Mouse (Mus musculus) heart, postnatal 0 days (tissue): Measurements from ENCODE around the gene Cx3cl1. TPM values are rescaled to one million over a fixed set of nuclear protein-coding genes. Genes with fewer than 3 reads are reported as not detected.

Experiments used
- ATAC-seq: fragments of 200-750 bp; cut with Nextera tagmentation; 2 replicates; pipeline ENCODE4 v1.8.0; 2017; ENCODE audit warnings: low read depth, moderate number of reproducible peaks, moderate library complexity; ENCODE audit not compliant: insufficient read depth
- DNase-seq: peaks from one replicate; pipeline ENCODE4 v3.0.0-alpha.2; 2016; ENCODE audit warnings: low spot score
- H3K27ac ChIP-seq: fragments of 300-500 bp; sonication (generic); 2 replicates; pipeline ENCODE4 v1.5.1; 2014; ENCODE audit warnings: low read depth, mild to moderate bottlenecking
- H3K27me3 ChIP-seq: fragments of 300-500 bp; sonication (generic); 2 replicates; pipeline ENCODE4 v1.6.1; 2014; ENCODE audit warnings: low read length, mixed read lengths; ENCODE audit not compliant: control insufficient read depth, insufficient read depth
- H3K36me3 ChIP-seq: fragments of 300-500 bp; sonication (generic); replicated peaks from 2 replicates; pipeline ENCODE4 v1.6.1; 2014; ENCODE audit warnings: low read length, mixed read lengths; ENCODE audit not compliant: control insufficient read depth, insufficient read depth
- H3K4me1 ChIP-seq: fragments of 300-500 bp; sonication (generic); 2 replicates; pipeline ENCODE4 v1.6.1; 2014; ENCODE audit warnings: antibody characterized with exemption; ENCODE audit not compliant: control insufficient read depth, insufficient read depth
- H3K4me2 ChIP-seq: fragments of 300-500 bp; sonication (generic); 2 replicates; pipeline ENCODE4 v1.6.1; 2014; ENCODE audit warnings: low read depth, mild to moderate bottlenecking, low read length, moderate library complexity
- H3K4me3 ChIP-seq: fragments of 300-500 bp; sonication (generic); 2 replicates; pipeline ENCODE4 v1.5.1; 2014; ENCODE audit warnings: low read depth, low read length
- H3K9ac ChIP-seq: fragments of 300-500 bp; sonication (generic); replicated peaks from 2 replicates; pipeline ENCODE4 v1.6.1; 2014; ENCODE audit warnings: low read depth, low read length, mixed read lengths
- H3K9me3 ChIP-seq: fragments of 300-500 bp; sonication (generic); replicated peaks from 2 replicates; pipeline ENCODE4 v1.6.1; 2016; ENCODE audit warnings: low read length; ENCODE audit not compliant: control insufficient read depth
- CTCF ChIP-seq: IDR thresholded peaks from 2 replicates; pipeline ENCODE4 v1.5.1; 2016; ENCODE audit warnings: antibody characterized with exemption, control low read depth, low read depth
- EP300 ChIP-seq: IDR thresholded peaks from 2 replicates; pipeline ENCODE4 v1.6.1; 2016; ENCODE audit warnings: antibody characterized with exemption, low read depth
- WGBS: fragments of 180-500 bp; shearing (Covaris S2); extraction: QIAGEN DNeasy Blood & Tissue Kit; methylation state at CpG from one replicate; pipeline ENCODE4 v1.1.7; 2014; 5-methylcytosine and 5-hydroxymethylcytosine counted together
- polyA plus RNA-seq: library from polyadenylated mRNA; unstranded; fragments of >200 nt; fragmentation: Nextera tagmentation; extraction: Ambion mirVana; gene quantifications from 2 replicates; pipeline ENCODE4 v1.2.1, GENCODE M21; 2015
- total RNA-seq: library from RNA; depleted of rRNA; stranded (reverse); fragments of >200 nt; gene quantifications from 2 replicates; pipeline ENCODE4 v1.2.3, GENCODE M21; 2014; ENCODE audit warnings: low replicate concordance

Gene Cx3cl1
- total and polyA plus RNA-seq, 2 experiments from 2014 or later: 2.3 to 4.1 TPM

DNA sequence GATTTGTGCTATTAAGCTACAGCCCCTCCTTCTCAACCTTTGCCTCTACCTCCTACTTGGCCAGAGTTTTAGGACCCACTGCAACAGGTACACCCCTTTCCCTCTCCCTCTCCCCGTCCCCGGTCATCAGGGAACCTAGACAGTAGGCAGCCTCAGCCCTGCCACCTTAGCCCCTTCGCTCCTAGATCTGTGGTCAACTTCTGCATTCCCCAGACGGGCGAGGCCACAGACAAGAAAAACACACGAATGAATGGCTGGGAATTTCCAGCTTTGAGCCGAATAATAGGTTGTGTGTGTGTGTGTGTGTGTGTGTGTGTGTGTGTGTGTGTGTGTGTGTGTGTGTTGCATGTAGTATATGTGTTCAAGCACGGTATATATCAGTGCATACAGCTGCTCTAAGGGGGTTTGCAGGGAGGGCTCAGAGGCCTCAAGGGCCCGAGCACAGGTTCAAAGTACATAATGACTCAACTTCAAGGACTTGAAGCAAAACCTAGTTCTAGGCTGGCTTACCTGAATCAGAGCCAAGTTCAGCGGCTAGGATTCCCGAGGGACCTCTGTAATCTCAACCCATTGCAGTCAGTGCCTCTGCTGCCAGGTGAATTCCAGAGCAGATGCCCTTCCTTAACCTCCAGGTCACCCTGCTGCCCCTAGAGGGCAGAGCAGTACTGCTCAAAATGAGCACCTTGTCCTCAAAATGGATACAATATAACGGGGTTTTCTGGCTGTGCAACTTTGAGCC lies 13.6 kb downstream of the Cx3cl1 start:
- WGBS: 42% methylated on average over 11 of the region's 12 CpGs
- no peak overlapping the region for H3K4me2 ChIP-seq
- peaks cover 29% of the 10 kb centered on the region for H3K4me1 ChIP-seq
- H3K27ac ChIP-seq: no peak overlapping the region
- peak; percentile 39 for DNase-seq
- H3K27me3 ChIP-seq: no peaks in the 10 kb centered on the region
- H3K9me3 ChIP-seq: no peaks in the 10 kb centered on the region
- ATAC-seq: peak; percentile 42; the same call in 1 of the 2 replicates
- H3K9ac ChIP-seq: no peak overlapping the region
- no peaks in the 10 kb centered on the region for H3K36me3 ChIP-seq
- TF ChIP-seq CTCF: peak; percentile 49
- no peak for TF ChIP-seq EP300
- H3K4me3 ChIP-seq: no peak overlapping the region

- H3K4me1 ChIP-seq: peaks cover 27% of the 10 kb centered on the region
- no peak overlapping the region for H3K4me3 ChIP-seq
- WGBS: 74% methylated on average over 6 of the region's 6 CpGs
- no peak for TF ChIP-seq EP300
- no peak for TF ChIP-seq CTCF
- no peaks in the 10 kb centered on the region for H3K9me3 ChIP-seq
- DNase-seq (no peak), ATAC-seq (no peak)
- no peaks in the 10 kb centered on the region for H3K36me3 ChIP-seq
- H3K27ac ChIP-seq: no peak overlapping the region
- H3K4me2 ChIP-seq: no peak overlapping the region
- H3K9ac ChIP-seq: no peak overlapping the region
- H3K27me3 ChIP-seq: no peaks in the 10 kb centered on the region
Measured at GRCm38 (mm10) chr8:94785995-94786595, 14.3 kb downstream of the Cx3cl1 start.

- H3K27me3 ChIP-seq: no peaks in the 10 kb centered on the region
- no peak for DNase-seq
- WGBS: 51% methylated on average over 15 of the region's 15 CpGs
Measured at GRCm38 (mm10) chr8:94787524-94788501, 16.0 kb downstream of the Cx3cl1 start.

DNA sequence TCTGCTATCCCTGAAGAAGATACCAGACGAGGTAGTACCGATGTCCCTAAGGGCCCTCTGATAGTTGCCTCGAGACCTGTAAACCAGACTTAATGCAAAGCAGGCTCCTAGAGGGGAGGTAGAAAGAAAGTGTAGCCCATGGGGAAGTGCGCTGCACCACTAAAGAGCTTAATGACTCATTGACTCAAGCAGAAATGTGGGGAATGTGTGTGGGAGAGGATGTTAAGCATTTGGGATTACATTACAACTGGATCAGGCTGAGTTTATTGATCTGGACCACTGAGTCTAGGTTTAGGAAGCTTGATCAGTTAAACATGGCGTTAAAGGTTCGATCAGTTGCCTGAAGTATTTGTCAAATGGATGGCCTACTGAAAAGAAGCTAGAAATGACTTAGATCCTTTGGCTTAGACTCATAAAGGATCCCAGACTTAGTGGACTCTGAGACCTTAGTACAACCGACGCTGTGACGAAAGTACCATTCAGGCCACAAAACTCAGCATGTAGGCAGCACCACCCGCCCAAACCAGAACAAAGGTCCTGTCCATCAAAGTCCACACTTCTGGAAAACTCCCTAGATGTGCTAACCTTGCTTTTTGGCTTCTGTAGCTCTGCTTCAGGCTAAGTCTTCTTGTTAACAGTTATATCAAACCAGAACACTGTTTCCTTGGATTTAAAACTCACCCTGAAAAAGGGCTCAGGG lies 17.6 kb downstream of the Cx3cl1 start:
- no peak for DNase-seq
- 80% methylated on average over 10 of the region's 10 CpGs for WGBS
- Histone ChIP-seq H3K4me3 (no peak overlapping the region), H3K4me2 (no peak overlapping the region), H3K9me3 (no peaks in the 10 kb centered on the region), H3K36me3 (no peaks in the 10 kb centered on the region), H3K4me1 (peaks cover 11% of the 10 kb centered on the region; the same call in 1 of the 2 replicates), H3K27ac (no peak overlapping the region), H3K27me3 (no peaks in the 10 kb centered on the region), H3K9ac (no peak overlapping the region)
- TF ChIP-seq EP300 (no peak), CTCF (no peak)
- ATAC-seq: no peak

More at GRCm38 (mm10) chr8:94787524-94788501, 16.0 kb downstream of the Cx3cl1 start:
- TF ChIP-seq EP300 (no peak), CTCF (no peak)
- Histone ChIP-seq H3K27ac (no peak overlapping the region), H3K4me1 (peaks cover 18% of the 10 kb centered on the region; the same call in 1 of the 2 replicates), H3K36me3 (no peaks in the 10 kb centered on the region), H3K4me3 (no peak overlapping the region), H3K9me3 (no peaks in the 10 kb centered on the region), H3K9ac (no peak overlapping the region), H3K4me2 (no peak overlapping the region)
- ATAC-seq: peak; percentile 25

DNA sequence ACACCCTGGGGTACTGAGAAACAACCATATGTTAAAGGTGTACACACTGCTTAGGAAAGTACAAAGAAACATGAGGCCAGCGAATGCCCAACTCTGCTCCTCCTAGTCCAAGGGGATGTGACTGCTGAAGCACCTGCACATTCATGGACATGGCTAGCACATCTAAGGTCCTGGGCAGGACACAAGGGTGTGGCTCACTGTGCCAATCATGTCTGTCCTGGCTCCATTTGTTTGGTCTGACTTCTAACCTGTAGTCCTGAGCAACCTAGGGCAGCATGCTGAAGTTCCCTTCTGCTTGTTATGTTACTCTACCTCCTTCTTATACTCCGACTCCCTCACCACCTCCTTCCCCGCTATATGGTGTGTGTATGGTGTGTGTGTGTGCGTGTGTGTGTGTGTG lies 22.6 kb downstream of the Cx3cl1 start:
- Histone ChIP-seq H3K9ac (no peak overlapping the region), H3K4me2 (no peak overlapping the region), H3K9me3 (no peaks in the 10 kb centered on the region), H3K27ac (no peak overlapping the region), H3K36me3 (no peaks in the 10 kb centered on the region), H3K4me1 (no peaks in the 10 kb centered on the region), H3K27me3 (no peaks in the 10 kb centered on the region), H3K4me3 (no peak overlapping the region)
- WGBS: 80% methylated on average over 4 of the region's 4 CpGs
- TF ChIP-seq EP300: no peak
- TF ChIP-seq CTCF: no peak
- ATAC-seq (no peak), DNase-seq (no peak)
